Mouse (Mus musculus) heart, postnatal 10 days (tissue): ENCODE measurements at regions not wholly inside any gene's neighbourhood (a gene's known extent, or its start where the extent isn't known, plus 50 kb on each side); places are given as distances from the start of the nearest gene placed in this dataset.

ENCODE experiments used
- DNase-seq, 2 experiments: peaks; one replicate each; pipeline ENCODE4 v3.0.0; 2021
- intact Hi-C: fragments of 180-260 bp; cut with DNase I; formaldehyde crosslinking; loops from one replicate; pipeline ENCODE4 v1.15.1; 2025

DNA sequence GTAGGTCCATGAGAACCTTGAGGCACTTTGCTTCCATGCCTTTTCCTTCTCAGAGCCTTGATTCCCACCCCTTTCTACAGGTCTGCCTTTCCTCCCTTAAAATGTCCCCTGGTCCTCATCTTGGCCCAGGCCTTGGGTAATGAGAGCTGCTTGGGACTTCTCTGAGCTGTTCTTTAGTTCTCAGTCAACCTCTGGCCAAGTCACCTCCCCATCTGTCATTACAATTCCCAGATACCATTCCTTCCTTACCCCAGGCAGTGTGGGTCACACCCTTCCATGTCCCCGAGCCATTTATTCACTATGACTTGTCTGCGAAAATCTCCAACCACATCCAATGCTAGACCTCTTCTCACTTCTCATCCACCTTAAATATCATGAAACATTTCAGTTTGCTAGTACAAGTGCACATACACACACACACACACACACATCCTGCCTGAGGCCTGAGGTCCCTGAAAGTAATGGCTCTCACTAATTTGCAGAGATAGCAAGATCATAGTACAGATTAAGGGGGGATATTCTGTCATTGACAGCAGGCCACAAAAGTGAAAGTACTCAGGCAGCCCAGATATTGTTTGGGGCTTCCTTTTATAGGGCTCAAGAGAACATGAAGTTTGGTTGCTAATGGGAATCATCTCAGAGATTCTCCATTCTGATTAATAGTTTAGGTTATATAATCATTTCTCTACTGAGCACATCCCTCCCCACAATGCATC lies 317.3 kb upstream of the Jarid2 start:
- intact Hi-C loops, result loop anchor here (5.0 kb wide), 1 partner anchor 175 kb away; no protein-coding TSS in a partner anchor
- no peak for DNase-seq

DNA sequence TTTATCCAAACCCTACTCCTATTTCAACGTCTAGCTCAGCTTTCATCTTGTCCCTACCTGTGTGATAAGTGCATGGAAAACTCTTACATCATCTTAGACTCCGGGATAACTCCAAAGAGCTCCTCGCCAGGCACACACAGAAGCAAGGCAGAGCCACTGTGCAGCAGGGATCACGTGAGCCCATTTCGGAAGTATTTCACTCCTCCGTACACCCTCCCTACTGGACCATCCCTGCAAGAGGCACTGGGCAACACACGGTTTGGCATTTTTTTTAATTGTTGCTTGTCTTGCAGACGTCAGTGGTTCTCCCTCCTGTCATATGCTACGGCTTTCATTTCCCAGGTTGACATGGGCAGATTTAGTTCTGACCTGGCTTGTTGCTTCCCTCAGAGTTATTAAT lies 316.0 kb upstream of the Jarid2 start:
- intact Hi-C loops, result loop anchor here (5.0 kb wide), 1 partner anchor 176 kb away; no protein-coding TSS in a partner anchor
- no peak for DNase-seq

DNA sequence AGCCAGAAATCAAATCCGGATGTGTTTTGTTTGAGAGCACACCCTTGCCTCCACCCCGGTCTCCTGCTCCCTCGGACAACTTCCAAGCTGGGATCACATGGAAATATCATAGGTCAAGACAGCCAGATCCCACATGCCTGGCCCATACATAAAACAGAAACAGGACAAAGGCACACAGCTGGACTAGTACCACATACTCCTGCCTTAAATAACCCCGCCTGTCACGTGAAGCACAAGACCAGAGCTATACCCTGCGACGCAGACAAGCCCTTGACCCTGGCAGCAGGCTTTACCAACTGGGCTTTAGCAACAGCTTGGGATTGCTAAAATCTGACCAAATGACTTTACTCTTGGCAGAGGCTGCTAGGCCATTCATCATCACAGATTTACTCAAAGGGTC lies 313.3 kb upstream of the Jarid2 start:
- intact Hi-C loops, result loop anchor here (5.0 kb wide), 1 partner anchor 316 kb away; no protein-coding TSS in a partner anchor
- DNase-seq, result peak; percentile 51 to 64

DNA sequence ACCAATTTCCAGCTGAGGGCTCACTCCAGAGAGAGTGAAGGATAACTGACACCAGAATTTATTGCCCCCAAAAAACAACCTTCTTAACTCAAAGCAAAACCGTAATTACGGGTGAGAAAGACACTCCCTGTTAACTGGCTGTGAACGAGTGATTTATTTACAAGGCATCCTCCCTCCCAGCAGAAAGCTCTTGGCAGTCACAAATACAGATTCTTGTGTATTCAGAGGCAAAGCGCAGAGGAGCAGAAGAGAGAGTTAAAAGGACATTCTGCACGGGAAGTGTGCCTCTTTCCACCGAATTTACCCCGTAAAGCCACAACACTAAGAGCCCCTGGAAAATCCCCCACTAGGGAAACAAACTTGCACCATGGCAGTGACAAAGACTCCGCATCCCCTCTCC lies 312.3 kb upstream of the Jarid2 start:
- intact Hi-C loops, result loop anchor here (5.0 kb wide), 1 partner anchor 315 kb away; no protein-coding TSS in a partner anchor
- no peak for DNase-seq

DNA sequence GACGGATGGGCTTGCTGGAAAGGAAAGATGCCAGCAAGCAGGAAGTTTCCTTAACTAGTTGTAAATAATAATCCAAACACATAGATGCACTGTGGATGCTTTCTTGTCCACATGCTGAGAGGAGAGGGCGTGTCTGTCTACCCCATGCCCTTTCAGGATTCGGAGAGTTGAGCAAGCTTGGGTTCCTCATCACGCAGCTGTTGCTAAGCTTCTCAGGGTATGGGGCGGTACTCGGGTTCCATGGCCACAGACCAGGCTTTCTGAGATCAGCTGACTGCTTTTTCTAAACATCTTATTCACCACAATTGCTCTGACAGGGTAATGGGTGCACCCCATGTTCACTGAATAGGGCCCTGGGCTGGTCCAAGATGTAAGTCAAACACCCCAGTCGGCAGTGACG lies 310.2 kb upstream of the Jarid2 start:
- intact Hi-C loops, result loop anchor here (5.0 kb wide), 1 partner anchor 313 kb away; no protein-coding TSS in a partner anchor
- DNase-seq, result no peak

DNA sequence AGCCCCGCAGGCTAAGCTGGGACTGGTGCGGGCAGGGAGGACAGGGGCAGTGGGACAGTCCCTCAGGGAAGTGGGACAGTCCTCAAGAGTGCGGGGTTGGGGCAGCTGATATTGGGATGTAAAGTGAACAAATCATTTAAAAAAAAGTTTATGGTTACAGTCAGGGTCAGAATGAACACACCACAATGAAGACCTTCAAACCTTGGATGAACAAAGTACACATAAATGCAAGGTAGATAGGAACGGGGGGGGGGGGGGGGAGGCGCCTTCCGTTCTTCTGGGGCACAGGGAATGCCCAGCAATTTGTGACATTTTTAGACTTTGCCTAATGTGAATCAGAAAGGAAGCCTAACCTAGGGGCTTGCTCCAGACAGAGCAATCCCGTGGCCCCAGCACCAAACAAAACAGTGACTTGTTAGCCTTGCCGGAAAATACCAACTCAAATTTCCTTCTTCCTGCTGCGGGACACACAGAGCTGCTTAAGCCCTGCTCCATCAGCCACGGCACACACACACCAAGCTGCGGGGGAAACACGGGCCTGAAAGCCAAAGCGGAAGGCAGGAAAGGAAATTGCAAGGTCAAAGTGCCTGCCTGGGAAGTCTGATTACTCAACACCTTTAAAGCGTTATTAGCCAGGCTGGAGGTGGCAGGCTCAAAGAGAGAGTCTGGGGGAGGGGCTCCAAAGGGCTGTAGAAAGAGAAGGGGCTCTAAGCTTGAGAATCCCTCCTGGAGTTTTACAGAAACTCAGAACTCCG lies 309.6 kb upstream of the Jarid2 start:
- DNase-seq, result peak; percentile 54 to 63
- intact Hi-C loops, result loop anchor here (5.0 kb wide), 1 partner anchor 313 kb away; no protein-coding TSS in a partner anchor

DNA sequence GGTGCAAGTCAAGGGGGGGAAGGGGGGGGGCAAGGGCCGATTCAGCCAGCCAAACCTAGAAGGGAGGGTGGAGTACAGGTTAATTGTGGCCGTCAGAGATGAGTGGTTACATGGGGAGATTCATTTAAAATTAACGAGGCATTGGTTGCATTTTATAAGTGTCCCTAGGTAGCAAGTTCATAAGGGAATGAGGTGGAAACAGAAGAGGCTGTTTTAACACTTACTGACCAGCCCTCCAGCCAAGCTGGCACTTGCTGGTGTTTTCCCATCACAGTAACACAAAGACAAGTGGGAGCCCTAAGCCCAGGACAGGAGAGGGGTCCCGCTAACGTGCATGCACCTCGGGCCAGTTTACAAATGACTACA lies 309.1 kb upstream of the Jarid2 start:
- intact Hi-C loops, result no loop called here
- DNase-seq, result no peak

DNA sequence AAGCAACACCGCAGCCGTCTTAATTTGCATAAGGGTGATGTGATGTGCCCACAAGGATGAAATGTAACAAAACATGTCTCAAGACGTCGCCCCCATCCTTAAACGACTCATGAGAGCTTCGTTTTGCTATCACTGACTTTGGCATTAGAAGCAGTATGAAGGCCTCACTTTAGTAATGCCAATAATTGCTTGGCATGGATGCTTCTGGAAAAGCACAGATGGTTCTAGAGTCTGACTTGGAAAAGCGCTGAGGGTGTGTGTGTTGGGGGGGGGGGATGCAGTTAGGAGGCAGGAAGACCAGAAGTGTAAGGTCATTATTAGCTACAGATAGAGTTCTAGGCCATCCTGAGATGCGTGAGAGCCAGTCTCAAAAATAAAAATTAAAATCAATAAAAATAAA lies 308.3 kb upstream of the Jarid2 start:
- intact Hi-C loops, result no loop called here

DNA sequence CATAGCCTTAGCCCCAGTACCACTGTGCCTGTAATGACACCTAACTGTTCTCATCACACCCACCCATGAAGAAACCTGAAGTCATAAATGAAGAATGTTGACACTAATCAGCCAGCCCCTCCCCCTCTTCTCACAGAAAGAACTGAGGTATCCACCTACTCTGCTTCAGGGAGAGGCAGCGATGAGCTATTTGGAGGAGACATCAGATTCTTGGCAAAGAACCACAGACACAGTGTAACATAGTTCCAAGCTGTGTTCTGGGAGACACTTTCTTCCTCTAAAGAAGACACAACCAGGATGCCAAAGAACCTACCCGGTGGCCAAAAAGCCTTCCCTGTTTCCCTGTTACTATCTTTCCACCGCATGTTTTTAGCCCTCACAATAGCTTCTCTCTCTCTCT lies 307.8 kb upstream of the Jarid2 start:
- intact Hi-C loops, result no loop called here
- no peak for DNase-seq

More for the DNA sequence above, 308.3 kb upstream of the Jarid2 start:
- no peak for DNase-seq

DNA sequence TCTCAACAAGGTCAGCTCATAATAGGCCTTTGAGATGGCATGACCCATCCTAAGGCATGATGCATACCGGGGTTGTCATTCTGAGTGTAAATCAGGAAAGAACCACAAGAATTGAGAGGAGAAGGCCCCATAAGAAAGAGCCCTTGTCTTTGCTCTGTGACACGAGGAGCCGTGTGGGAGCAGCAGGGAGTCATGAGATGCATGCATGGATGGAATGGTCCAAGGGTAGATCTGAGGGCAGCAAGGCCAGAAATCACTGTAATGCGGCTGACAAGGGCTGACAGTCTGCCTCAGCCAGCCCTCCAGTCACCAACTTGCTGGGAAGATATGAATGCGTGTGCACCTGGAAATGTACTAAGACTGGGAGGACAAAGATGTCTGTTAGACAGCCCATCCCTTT lies 307.4 kb upstream of the Jarid2 start:
- no peak for DNase-seq
- intact Hi-C loops, result no loop called here

DNA sequence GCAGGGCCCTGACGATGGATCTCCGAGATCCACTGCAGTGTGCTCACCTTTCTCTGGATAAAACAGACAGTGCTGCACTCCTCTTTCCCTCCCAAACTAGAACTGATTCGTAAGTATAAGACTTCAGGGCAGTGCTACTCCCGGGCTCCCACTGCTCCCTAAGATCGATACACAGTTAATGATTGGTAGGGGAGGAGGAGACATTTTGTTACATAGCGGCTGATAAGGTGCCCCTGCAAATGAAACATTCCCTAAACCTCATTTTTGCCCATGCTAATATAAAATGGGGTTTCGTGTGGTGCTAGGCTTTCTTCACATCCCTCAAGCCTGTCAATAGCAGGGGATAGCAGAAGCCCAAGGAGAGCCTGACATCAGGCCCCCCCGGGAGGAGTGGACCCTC lies 298.8 kb upstream of the Jarid2 start:
- DNase-seq, result no peak
- intact Hi-C loops, result no loop called here

DNA sequence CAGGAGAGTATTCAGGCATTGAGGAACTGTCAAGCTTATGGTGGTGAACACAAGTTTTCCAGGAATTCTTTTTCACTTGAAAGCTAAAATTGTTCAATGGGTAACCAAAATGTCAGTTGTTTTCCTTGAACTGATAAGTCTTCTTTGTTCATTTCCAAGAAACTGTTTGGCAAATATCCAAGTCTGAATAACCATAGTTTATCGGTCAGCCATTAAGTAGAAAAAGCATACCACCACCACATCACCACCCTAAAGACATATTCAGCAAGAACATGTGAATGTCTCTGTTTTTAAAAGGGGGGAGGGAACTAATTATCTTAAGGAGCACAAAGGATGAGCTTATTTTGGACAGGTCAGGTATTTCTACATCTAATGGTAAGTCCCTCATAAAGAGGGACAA lies 291.6 kb upstream of the Jarid2 start:
- no peak for DNase-seq
- intact Hi-C loops, result no loop called here

DNA sequence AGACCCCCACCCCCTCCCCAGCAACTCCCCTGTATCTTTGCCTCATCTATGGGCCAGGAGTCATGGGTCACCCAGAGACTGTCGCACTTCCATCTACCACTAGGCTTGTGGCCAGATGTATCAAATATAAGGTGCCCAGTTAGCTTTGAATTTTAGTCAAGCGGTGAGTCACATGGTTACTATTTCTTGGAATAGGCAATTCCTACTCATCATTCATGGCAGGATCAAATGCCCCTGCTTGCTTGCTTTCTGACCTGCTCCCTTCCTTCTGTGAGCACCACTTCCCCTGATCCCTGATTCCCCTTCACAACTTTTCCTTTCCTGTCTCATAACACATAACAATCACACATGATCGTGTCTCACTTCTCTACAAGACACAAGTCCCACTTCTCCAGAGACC lies 288.2 kb upstream of the Jarid2 start:
- intact Hi-C loops, result no loop called here
- DNase-seq, result no peak

DNA sequence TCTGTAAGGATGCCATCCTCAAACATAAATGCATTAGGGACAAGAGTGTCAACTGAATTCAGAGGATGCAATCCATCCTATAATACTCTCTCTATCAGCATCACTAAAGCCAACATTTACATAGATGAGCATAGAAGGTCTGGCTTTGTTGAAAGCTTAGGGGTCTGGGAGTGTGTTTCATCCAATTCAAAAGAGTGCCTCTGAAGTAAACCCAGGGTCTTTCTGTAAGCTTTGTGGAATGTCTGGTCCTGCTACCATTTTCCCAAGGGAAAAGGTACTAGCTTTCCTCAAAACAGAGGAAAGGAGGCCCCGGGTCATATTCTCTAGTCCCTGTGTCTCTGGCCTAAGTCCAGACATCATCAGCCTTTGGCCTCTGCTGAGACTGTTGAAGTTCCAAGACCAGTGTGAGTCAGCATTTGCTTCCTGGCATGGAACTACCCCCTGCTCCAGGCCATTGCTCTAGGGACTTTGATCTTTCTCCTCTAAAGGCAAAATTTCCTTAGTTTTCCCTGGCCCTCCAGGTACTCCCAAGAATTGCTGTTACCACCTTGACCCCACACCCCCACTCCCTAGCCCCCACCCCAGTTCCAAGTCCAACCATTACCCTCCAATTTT lies 280.0 kb upstream of the Jarid2 start:
- intact Hi-C loops, result no loop called here
- peak; percentile 59 for DNase-seq

DNA sequence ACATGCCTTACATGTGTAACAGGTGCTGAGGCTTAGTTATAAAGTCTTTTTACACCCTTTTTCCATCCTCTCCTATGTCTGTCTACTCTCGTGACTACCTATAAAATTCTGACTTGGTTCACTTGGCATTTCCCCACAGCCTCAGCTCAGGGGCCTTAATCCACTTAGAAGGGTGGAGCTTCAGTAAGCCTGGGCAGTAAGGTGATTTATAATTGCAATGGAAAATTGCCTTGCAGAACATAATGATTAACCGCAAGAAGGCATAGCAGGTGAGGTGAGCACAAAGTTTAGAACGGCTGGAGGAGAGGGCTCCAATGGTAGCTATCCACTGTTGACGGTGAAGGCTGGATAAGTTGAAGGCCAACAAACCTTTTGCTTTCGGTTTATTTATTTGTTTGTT lies 278.1 kb upstream of the Jarid2 start:
- no peak for DNase-seq
- intact Hi-C loops, result no loop called here

DNA sequence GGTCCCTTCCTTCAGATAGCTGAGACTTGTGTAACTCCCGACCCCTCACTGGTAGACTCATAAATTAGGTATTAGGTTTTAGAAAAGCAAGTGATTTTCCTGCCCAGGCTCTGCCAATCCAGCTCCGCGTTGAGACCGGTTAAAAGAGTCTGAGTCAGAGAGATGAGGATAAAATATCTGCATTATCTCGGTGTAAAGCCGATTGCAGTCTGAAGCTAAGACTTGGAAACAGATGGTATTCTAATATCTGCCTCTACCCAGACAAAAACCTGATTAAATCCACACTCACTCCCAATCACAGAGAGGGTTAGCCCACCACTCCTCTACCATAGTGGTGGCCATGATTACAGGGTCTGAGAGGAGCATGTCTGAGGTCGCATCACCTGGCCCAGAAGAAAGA lies 276.1 kb upstream of the Jarid2 start:
- intact Hi-C loops, result no loop called here
- DNase-seq, result no peak

DNA sequence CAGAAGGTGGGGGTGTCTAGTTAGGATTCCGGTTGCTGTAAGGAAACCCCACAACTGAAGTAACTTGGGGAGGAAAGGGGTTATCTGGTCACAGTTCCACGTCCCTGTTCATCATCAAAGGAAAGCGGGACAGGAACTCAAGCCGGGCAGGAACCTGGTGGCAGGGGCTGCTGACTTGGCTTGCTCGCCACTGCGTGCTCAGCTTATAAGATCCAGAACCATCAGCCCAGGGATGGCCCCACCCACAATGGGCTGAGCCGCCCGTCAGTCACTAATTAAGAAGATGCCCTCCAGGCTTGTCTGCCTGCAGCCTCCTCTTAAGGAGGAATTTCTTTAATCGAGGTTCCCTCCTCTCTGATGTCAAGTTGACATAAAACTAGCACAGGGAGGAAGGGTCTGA lies 275.1 kb upstream of the Jarid2 start:
- DNase-seq, result no peak
- intact Hi-C loops, result no loop called here

DNA sequence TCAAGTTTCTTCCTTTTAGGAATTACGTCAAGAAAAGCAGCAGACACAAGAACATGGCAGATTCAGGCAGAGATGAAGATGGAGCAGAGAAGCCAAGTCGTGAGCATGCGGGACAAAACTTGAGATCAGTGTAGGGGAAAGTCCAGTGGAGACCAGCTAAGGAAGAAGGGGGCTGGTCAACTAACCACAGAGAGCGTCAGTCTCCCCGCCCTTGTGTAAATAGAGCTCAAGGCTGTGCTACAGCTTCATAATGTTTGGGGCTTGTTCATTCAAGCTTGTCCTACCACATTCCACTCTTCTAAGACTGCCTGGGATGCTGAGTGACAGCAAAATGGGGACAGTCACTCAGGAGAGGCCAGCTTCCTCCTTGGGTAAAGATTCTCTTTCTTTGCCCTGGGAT lies 274.1 kb upstream of the Jarid2 start:
- no peak for DNase-seq
- intact Hi-C loops, result no loop called here

DNA sequence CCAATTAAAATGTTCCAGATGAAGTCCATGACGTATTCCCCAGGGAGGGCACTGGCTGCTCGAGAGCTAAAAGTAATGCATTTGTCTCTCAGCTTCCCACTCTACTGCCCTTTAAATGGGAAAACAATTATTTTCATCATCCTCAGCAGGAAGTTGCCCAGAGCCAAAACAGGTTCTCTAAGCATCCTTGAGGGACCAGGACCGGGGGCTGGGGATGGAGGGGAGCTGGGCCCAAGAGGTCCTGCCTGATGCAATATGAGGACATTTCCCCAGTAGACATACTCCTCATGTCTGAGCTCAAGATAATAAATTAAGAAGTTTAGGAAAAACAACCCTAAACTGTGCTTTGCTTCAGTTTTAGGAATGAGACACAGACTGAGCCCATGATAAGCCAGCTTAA lies 270.5 kb upstream of the Jarid2 start:
- intact Hi-C loops, result no loop called here
- DNase-seq, result no peak

DNA sequence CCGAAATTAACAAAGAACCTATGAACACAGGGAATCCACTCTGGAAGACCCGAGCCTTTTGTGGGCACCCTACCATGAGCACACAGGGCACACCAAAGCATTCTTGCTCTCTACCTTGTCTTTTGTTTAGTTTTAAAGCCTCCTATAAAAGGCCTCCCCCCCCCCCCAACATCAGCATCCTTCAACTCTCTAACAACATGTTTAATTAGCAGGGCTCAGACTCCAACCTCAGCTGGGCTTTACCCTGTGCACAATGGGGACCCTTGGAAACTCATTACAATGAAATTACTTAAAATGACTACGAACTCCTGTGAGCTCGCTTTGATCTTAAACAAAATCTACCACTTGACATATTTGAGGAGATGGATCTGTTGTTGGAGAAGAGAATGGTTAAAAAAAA lies 270.1 kb upstream of the Jarid2 start:
- DNase-seq, result no peak
- intact Hi-C loops, result no loop called here

DNA sequence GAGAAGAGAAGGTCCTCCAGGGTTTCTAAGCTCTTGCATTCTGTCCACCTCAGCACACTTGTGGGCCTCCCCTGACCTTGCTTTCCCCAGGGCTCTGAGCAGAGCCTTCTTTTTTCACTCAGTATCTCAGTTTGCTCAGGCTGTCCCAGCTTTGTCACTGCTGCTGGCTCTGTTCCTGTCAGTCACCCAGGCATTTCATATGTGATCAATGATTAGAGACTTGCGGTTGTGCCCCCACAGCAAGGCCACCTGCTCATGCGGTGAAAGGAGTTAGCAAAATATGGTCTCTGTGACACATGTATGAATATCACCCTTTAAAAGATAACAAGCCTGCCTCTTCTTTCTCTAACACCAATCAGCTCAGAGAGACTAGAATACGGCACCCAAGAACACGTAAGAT lies 265.6 kb upstream of the Jarid2 start:
- no peak for DNase-seq
- intact Hi-C loops, result no loop called here

DNA sequence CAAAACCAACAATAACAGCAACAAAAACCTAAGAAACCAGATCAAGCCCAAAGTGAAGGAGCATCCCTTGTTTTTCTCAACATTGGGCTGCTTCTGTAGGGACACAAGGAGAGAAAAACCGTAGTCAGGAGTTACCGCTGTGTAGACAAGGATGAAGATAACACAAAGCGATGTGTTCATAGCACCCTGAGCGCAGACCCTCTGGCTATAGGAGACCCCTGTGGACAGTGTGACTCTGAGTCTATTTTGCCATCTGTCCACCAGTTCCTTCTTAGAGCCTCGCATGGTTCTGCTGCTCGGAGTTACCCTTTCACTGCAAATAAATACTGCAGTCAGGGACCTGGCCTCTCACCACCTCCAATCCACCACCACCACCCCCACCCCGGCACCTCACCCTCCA lies 263.7 kb upstream of the Jarid2 start:
- intact Hi-C loops, result no loop called here
- no peak for DNase-seq
